Mouse (Mus musculus) gastrocnemius, postnatal 10 days (tissue): Measurements from ENCODE around the gene Ephx1. TPM values are rescaled to one million over a fixed set of nuclear protein-coding genes. Genes with fewer than 3 reads are reported as not detected.
"Not testable (repeated sequence)": the region's sequence is repeated elsewhere in the genome, so short reads cannot be mapped to it uniquely, and the experiment has no call there.

Experiments
- DNase-seq: peaks from one replicate; pipeline ENCODE4 v3.0.0; 2021; ENCODE audit warnings: mixed read lengths
- total RNA-seq, 2 experiments: library from RNA; stranded (reverse); gene quantifications; 2 replicates each; pipeline ENCODE4 v1.2.3; 2021

Gene Ephx1
- total RNA-seq, 2 experiments from 2014 or later, result 15.8 to 17.6 TPM

DNA sequence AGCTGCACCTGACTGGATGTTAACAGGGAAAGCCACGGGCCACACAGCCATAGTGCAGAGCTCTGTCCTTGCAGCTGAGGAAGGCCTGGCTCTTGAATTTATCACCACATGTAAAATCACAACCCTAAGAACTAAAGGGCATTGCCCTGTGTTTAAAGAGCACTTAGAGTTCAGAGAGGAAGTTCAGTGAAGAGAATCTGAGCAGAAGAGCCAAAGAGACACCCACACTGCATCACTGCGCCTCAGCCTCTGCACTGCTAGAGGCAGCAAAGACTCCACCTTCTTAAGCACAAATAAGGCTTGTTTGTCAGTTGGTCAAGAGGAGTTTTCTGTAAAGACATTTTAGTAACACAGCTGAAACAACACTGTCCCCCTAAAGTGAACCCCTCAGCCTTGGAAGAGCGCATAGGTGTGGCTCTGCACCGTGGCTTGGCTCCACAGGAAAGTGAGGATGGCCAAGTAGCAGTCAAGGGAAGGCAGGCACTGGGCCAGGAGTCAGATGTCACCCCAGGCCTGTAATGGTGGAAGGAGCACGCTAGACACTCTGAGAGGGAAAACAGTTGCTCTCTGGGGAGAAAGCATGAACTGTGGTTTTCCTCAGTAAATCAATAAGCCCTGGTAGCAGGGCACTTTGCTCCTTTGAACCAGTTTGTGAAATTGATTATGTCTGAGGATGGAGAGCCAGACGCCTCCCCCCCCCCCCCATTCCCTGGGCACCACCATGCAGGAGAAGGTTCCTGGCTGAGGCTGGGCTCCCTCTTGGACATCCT, 5.8 kb downstream of the Ephx1 start:
- peak; percentile 82 for DNase-seq

DNA sequence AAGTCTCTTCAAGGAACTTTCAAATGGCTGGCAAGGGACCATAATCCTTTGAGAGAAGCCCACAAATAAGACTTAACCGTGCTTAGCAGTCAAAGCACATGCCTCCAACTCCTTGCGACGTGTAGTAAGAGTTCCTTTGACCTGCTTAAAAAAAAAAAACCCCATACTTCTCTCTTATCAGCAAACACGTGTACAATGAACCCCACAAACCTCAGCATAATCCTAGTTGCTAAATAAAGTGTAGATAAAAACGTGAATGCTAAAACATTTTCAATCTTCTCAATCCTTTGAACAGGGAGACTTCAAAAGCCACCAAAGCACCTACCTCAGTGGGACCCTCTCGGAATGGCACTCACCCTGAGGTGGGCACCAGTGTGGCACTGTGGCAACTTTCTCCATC, 7.3 kb downstream of the Ephx1 start:
- DNase-seq, result no peak

DNA sequence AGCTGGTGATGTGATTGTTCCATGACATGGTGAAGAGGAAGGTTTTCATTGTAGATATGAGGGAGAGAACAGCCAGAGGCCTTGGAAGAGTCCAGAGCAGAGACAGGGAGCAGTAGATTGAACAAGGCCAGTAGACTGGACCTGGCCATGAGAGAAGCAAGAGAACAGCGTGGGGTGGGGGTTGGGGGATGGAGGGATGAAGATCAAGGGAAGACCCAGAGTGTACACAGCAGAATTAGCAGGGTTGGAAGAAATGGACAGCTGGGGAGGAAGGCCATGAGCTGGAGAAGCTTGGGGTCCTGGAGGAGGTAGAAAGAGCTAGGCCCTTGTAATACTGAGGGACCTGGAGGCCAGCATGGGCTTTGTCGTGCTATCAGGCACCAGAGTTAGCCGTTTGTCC, 8.3 kb downstream of the Ephx1 start:
- no peak for DNase-seq

DNA sequence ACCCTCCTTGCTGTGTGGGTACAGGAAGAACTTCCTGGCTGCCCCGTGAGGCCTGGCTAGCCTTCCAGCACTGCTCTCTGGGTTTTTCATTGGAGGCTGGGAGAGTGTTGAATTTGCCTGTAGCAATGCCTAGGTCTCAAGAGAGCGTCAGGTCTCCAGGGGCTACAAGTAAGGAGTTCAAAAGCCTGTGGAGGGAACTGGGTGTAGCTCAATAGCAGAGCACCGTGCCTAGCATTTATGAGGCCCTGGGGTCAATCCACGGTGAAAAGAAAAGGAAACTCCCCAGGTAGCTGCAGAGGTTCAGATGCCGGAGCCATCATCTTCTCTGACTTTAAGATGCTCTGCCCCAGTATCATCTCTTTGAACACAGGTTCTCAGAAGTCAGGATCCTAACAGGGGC, 9.1 kb downstream of the Ephx1 start:
- no peak for DNase-seq

DNA sequence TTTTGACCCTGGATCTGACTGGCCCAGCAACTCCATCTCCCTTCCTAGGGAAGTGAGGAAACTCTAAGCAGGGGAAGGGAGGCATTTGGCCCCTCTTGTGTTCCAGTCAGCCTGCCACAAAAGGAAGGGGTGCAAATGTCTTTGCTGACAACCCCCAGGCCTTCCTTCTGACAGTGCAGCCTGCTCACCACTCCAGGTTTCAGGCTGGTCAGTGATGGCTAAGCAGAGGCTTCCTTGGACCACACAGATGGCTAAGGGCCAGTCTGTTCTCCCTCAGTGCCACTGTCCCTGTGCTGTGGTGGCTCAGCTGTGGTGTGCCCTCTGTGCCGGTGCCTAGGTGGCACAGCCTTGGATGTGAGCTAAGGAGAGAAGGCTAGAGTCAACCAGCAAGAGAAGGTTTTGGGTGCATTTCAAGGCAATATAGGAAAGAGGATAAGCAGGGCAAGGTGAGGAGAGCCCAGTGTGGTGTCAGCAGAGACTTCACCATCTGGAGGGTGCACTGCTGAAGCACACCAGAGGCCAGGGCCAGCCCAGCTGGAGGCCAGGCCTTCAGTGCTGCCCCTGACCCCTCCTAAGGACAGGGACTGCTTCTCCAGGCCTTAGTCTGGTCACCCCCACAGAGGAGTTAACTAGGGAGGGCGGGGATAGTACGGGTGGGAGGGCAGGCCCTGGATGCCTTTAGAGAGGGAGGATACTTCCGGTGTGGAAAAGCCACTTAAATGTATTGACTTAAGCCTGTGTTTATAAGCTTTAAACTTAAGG, 10.4 kb downstream of the Ephx1 start:
- DNase-seq, result peak; percentile 9

DNA sequence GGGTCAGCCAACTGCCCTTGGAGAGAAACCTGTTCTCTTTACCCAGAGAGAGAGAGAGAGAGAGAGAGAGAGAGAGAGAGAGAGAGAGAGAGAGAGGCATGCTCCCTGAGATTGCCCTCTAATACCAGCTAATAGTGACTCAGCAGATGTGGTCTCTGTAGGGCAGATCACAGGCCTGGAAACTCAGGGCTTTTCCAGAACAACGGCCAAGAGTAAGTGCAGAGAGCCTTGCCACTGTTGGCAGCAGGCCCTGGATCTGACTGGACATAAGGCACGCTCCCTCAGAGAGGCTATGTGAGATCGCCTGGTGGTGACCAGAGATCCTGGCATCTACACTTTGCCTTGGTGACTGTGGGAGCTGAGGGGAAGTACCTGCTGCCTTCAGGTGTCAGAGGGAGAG, 10.9 kb downstream of the Ephx1 start:
- peak; percentile 75 for DNase-seq

DNA sequence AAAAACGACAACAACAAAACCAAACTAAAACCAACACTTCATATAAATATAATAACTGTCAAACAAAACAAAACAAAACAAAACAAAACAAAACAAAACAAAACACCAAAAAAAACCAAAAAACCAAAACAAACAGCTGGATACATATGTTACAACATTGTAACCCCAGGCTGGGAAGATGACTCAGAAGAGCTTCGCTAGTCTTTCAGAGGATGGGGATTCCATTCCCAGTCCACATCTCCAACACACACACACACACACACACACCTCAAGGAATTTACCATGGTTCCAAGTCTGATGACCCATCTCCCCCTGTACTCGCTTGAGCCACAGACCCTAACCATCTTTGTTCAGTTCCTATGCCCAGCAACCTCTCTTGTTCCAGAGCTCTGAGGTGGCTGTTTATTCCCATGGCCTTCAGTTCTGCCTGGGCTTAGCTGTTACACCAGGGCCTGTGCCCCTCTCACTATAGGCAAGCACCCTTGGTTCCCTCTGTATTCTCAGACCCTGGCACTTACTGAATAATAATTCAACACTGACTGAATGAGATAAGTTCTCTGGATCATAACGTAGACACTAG, 11.6 kb downstream of the Ephx1 start:
- DNase-seq, result no peak

DNA sequence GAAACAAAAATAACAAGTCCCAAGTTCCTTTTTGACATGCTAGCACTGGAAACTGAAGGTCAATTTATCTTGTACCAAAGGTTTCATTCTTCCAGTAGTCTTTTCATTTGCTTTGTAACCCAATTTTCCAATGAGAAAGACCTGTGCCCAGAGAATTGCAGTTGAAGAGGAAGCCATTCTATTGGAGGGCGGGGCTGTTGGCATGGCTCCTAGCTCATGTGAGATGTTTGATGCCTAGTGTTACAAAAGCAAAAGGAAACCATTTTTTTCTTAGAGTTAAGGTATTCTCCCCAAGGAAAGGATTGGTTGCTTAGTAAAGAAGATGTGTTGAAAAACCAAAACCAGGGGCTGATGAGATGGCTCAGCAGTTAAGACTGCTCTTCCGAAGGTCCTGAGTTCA, 12.4 kb downstream of the Ephx1 start:
- DNase-seq, result peak; percentile 19

DNA sequence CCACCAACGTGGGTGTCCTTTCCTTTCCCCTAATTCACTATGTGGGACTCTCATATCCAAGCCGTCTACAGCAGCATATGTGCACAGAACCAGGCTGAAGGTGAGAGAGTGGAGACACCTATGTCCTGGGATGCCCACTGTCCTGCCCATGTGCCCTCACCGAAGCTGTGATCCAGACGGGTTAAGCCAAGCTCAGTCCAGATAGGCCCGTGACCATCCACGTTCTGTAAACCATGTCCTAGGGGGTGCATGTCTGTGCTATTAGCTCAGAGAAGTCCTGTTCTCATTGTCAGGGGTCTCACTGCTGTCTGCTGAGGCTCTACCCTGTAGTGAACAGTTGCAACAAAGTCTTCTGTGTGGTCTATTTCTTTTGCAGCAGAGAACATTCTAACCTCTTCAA, 12.9 kb downstream of the Ephx1 start:
- DNase-seq, result no peak

DNA sequence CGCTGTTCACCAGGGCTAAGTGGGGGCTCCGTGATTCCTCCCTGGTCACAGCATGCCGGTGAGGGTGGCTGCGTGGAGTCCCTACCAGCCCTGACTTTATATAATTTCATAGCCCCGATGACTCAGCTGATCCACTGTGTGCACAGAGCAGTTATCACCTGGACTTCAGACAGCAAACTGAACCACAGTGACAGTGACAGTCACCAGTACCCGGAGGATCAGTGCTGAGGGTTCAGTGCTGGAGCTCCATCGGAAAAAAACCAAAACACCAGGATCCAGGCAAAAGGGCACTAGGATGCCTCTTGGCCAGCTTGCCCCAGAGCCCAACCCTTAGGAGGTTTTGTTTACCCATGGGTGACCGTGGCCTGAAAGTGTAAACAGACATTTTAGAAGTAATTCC, 15.4 kb downstream of the Ephx1 start:
- DNase-seq, result no peak

DNA sequence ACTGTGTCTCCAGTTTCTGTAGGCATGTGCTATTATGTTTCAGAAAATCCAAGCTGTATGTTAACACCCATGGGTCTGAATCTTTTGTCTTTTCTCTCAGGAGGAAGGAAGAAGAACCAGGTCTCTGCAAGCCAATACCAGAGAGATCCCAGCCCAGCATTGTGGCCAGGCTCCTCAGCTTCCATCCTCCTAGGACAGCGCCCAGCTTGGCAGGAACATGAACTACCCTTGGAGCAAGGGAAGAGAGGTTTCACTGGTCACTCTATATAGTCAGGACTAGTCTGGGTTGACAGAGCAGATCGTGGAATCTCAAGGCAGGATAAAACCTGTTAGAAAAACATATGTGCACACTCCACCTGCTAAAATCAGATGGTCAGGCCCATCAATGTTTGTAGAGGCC, 16.9 kb downstream of the Ephx1 start:
- DNase-seq, result no peak

DNA sequence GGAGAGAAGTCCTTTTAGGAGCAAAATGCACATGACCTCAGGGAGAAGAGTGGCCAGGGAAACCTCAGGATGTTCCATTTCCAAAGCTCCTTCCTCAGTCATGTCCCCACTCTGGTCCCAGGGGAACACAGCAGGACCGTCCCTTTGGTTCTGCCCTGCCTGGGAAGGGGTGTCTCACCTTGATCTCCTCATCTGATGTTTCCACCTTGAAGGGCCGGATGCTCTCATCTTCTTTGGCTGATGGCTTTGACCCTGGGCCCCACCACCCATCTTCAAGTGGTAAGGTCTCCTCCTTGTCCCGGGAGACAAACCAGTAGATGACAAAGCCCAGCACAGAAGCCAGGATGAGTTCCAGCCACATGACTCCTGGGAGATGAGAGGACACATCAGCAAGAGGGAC, 19.1 kb downstream of the Ephx1 start:
- DNase-seq, result no peak

DNA sequence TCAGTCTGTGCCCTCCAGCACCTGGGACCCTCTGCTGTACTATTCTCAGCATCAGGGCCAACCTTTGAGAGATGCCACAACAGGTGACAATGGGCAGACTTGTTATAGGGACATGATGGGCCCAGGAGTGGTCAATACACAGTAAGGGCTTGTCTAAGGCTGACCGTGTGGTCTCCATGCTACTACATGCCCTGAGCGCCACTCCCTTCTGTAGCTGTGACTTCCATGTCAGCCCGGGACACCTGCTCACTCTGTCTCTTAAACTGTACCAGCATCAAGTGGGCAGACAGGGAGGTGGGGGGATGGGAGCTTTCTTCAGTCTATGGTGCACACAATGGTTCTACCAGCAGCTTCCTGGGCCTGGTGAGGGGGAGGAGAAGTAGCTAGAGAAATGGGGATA, 19.5 kb downstream of the Ephx1 start:
- DNase-seq, result no peak

DNA sequence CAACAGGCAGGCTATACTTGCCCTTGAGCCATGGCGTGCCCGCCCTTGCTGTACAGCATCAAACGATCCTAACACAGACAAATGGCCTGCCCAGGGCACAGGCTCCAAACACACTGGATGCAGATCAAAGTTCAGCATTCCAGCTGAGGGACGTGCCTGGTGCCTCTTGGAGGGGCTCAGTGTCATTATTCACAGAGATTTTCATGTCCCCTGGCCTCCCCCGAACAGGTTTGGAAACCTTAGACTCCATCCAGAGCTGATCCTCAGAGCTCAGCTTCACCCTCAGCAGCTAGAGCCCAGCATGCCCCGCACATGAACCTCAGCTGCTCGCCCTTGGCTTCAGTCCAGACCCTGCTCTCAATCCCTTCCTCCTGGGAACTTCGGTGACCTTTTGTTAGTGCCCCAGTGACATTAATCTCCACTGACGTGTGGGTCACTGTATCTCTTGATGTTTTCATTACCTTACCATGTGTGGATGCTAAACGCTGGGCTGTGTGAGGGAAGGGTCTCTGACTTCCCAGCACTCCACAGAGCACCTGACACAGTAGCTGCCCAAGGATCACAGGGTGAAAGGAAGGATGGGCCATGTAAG, 20.1 kb downstream of the Ephx1 start:
- peak; percentile 45 for DNase-seq

DNA sequence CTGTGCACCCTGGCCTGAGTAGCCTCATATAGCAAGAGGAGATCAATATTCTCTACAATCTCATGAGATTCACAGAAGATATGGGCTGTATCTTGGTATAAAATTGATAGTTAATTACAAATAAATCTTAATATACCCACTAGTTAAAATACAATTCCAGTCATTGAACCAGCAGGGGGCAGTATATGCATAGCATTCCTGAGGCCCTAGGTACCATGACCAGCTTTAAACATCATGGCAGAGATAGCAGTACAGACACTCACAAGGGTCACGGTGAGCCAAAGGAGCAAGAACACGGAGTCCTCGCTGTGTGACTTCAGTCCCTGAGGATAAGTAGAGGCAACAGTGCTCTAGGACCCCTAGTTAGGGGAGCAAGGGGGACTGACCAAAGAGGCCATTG, 28.6 kb downstream of the Ephx1 start:
- no peak for DNase-seq

DNA sequence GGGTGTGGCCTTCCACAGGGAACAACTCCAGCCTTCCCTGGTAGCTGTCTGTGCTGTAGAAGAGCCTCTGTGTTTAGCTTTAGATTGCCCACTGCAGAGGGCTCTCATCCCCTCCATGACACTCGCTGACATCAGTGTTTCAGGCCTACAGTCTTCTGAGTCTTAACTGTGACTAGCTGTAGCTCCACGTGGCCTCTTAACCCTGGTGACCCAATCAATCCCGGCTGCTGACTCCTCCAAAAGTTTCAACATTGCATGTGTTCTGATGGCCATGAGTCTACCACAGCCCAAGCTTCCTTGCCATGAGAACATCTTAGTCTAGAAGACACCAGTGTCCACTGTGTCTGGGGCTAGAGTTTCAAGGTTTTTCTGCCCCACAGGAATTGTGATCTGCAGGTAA, 30.0 kb downstream of the Ephx1 start:
- DNase-seq, result no peak

DNA sequence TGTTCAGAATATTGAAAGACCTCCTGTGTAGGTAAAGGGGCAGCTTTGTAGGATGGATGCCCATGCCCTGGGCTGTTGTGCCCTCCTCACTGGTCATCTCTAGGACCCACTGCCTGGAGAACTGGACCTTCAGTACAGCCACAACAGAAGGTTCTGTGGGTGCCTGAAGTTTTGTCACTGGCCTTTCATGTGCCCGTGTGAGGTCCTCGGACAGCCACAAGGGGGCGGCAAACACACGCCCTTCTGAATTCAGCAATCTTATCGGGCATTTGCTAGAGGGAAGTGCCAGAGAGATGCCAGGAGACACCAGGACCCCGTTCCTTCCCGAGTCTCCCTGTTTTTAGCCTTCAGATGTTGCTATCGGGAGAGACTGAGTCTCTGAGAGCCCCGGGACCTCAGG, 32.9 kb downstream of the Ephx1 start:
- peak; percentile 80 for DNase-seq

DNA sequence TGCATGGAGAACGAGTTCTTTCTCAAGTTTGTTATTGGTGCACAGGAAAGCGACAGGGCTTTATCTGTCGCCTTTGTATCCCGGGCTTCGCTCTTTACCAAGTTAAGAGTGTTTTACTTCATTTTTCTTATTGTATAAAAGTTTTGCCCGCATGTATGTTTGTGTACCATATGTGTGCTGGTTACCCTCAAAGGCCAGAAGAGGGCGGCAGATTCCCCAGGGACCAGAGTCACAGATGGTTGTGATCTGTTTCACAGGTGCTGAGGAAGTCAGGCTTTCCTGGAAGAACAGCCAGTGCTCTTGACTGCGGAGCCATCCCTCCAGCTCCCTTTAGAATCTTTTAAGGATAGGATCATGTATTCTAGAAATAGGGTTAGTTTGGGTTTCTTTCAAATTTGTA, 34.0 kb downstream of the Ephx1 start:
- no peak for DNase-seq

DNA sequence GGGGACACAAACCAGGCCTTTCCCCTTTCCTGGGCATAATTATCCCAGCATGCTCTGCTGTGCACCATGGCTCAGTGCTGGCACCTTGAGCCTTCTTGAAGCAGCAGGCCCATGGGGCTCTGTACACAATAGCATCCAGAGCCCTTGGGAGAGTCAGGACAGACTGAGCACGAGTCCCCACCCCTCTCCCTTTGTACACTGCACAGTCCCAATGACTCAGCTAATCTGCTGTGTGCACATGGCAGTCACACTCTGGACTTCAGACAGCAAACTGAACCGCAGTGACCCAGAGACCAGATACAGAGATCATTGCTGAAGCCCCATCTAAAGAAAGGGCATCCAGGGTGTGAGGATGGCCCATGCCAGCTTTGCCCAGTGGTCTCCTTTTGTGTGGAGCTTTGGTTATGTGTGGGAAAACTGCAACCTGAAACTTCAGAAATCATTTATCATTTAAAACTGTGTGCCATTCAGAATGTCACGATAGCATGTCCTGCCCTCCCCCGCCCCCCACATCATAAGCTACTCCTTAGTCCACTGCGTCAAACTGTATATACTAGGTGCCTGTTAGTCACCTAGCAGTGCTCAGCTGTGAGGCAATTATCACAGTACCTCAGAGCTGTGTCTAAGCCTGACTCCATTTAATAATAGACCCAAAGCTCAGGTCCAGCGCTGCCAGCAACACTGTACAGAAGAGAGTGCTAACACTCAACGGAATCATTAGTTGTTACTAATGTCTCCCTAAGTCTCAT, 39.2 kb downstream of the Ephx1 start:
- not testable (repeated sequence) for DNase-seq

DNA sequence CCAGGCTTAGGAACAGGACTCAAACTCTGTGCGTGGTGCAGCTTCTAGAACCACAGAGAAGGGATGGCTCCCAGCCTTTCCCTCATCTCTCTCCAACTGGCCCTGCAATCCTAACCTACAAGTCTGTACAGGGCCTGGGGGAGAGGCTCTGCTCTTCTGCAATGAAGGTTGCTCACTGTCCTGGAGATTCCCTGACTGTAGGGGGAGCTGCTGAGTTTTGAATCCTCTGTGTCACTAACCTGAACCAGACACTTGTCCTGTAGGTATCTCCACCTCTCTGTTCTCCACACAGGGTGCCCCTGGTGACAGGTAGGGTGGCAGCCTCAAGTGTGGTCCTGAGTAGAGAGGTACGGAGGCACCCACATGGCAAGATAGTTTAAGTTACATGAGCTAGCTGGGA, 40.2 kb downstream of the Ephx1 start:
- DNase-seq, result no peak

DNA sequence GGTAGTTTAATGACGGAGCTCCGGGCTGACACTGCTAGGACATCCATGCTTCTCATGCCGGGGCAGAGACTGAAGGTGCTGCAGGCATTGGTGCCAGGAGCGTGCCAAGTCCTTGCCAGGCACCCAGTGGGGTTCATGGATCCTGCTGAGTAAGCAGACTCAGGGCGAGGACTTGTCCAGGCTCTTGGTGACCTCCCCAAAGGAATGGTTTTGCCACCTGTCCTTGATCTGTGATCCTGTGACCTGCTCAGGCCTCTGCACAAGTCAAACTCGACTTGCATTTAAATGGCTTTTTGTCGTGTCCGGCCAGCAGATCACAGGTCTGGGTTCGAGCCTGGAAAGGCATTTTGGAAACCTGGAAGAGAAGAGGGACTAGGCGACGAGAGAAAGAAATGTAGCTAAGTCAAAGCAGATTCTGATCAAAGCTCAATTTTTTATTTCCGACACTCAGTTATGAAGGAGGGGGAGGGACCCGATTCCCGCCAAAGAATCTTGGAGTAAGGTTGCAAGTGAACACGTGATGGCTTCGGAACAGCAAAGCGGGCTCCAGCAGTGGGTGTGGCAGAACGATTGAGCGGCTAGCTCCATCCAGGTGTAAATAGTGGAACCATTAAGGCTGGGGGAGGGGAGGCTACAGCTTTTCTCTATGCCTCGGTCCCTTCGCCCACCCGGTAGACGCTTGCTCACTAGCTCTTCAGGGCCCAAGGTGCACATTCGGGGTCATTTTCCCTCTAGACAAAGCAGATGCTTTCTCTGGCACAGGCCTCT, 41.0 kb downstream of the Ephx1 start:
- no peak for DNase-seq
